Mouse (Mus musculus) urinary bladder, postnatal 4 days (tissue): ENCODE data around the gene Hcfc2.

ENCODE experiments used
- DNase-seq, 2 experiments: peaks; one replicate each; pipeline ENCODE4 v3.0.0; 2021 to 2022; ENCODE audit warnings: low spot score in 2 of 2

The Hcfc2 gene

DNA sequence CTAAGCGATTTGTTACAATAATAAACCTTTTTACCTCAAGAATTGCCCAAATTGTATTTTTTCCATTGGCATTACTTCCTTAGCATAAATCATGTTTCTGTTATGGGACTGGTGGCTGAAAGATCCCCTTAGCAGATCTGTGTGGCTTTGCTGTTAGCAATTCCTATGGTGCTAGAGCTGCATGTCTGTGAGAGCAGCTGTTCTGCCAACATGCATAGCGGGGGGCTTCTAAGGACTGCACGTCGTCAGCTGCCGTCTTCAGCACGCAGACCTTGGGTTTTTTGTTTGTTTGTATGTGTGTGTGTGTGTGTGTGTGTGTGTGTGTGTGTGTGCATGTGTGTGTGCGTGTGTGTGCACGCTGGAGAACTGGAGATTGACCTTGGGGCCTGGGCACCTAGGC, 45.4 kb downstream of the Hcfc2 start:
- DNase-seq, result no peak

DNA sequence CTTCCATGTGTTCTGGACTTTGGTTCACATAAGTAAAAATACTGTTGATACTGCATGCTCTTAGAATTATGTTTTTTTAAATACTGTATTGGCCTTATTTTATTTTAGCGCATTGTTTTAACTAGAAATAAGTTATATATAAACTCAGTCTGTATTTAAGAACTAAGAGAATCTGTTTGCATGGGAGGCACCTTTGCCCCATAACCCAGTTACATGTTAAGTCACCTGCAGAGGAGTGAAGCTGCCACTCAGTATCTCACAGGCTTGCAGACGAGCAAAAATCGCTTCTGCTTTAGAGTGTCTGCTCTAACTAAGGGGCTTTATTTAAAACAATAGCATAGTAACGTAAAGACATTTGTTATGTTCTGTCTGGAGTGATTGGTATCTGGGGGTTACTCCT, 45.9 kb downstream of the Hcfc2 start:
- no peak for DNase-seq

DNA sequence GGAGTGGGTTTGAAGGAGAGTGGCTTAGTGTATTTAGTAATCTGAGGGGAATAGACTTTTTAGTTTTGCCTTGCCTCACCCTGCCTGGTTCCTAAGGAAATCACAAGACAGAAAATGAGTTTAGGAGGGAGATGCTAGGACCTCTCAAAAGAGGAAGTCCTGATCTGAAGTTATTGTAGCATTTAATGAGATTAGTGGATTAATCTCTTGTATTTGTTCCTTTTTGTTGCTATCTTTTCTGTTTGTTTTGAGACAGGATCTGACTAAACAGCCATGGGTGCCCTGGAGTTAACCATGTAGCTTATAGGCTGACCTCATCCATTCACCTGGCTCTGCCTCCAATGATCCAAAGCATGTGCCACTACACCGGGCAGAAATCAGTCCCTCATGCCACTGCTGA, 46.6 kb downstream of the Hcfc2 start:
- no peak for DNase-seq

DNA sequence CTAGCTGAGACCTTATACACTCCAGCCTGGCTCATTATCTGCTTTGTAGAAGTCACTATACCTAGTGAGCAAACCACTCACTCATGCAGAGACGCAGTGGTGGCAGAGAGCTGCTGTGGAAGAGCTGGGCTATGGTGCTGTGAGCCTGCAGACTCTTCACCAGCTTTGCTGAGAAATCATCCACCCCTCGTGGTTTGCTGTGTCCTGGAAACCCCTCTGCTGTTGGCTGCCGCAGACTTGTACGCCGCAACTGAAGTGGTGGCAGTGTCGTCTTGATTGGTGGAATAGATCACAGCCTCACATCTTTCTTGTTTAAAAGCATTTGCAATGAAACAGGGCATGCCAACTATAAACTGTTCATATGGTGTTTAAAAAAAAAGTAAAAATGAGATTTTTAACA, 48.3 kb downstream of the Hcfc2 start:
- no peak for DNase-seq

DNA sequence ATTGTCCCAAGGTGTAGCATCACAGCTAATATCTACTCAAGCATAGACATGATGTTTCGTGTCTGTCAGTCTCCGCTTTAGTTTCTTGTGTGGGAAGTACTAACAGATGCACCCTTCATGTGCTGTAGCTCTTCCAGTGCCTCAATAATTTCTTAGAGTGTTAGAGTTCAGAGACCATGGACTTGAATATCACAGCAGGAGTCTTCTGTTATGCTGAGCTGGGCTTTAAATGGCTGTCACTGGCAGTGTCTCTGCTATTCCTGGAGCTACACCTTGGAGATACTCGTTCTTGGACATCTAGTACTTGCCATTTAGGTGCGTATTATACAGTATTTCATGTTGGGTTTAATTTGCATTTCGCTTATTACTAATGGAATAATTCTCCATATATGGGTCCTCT, 49.3 kb downstream of the Hcfc2 start:
- DNase-seq, result no peak

DNA sequence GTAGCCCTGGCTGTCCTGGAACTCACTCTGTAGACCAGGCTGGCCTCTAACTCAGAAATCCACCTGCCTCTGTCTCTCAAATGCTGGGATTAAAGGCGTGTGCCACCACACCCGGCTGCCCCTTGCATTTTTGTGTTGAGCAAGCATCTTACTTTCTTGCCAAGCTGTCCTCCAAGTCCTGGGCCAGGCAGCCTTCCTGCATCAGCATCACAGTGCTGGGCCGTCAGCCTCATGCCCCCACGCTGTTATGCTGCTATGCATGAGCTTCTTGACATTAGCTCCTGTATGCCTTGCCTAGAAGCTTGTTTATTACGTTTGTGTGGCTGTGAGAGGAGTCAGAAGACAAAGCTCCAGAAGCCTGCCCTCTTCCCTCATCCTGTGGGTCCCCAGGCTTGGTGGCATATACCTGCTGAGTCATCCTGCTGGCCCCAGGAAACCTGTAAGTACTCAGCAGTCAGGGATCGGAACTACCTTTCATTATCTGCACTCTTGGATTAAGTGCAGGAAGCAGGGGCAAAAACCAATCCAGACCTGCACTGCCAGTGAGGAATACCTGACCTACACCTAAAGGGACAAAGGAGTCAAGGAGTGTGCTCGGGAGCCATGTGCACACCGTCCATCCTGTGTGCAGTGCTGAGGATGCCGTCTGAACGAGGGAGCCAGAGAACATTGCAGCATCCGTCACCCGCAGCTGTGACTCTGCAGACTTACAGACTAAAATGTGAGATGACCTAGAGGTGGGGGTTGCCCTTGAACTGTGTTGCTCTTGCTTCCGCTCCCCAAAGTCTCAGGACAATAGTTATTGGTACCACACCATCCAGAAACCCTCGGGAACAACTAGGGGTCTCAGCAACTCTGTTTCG, 51.3 kb downstream of the Hcfc2 start:
- DNase-seq, result no peak

DNA sequence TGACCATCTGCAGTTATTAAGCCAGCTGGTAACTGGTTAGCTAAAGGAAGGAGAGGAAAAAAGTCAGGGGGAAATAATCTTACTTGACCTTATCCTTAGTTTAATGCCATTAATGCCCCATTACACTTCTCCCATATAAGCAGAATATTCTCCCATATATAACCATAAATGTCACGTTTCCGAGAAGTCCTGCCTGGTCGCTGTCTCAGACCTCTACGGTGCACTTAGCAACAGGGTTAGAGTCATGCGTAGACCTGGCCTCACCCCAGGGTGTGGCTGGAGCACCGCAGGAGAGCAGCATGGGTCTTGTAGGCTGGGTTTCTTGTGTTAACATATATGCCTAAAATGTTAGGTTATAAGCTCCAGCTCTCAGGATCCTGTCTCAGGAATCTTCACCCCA, 54.8 kb downstream of the Hcfc2 start:
- DNase-seq, result no peak

DNA sequence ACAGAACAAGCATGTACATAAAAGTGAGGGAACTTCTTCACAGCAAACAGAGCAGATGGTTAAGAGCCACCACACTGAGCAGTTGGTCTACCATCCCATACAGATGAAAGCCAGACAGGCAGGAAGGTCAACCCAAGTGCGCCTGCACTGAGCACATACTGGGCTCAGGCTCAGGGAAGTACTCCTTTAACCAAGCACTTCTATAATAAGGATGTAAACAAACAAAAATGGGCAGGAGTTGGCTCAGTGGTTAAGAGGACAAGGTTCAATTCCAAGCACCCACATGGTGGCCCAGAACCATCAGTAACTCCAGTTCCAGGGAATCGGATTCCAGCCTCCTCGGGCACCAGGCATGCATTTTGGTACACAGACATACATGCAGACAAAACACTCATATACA, 57.0 kb downstream of the Hcfc2 start:
- no peak for DNase-seq

DNA sequence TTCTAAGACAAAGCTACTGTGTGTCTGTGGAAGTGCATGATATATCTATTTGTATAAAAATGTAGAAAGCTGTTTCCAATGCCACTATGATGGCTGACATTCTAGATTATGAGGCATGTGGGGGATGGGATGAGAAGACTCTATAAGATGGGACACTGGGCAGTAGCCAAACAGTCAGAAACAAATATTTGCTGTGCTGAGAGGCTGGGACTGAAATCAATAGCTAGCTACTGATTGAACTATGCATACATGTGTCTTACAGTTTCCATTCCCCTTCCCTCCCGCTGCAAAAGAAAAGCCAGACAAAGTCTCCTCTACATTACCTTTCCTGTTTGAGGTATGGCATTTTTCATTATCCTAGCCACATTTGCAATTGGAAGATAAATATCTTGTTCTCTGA, 58.7 kb downstream of the Hcfc2 start:
- DNase-seq, result no peak

DNA sequence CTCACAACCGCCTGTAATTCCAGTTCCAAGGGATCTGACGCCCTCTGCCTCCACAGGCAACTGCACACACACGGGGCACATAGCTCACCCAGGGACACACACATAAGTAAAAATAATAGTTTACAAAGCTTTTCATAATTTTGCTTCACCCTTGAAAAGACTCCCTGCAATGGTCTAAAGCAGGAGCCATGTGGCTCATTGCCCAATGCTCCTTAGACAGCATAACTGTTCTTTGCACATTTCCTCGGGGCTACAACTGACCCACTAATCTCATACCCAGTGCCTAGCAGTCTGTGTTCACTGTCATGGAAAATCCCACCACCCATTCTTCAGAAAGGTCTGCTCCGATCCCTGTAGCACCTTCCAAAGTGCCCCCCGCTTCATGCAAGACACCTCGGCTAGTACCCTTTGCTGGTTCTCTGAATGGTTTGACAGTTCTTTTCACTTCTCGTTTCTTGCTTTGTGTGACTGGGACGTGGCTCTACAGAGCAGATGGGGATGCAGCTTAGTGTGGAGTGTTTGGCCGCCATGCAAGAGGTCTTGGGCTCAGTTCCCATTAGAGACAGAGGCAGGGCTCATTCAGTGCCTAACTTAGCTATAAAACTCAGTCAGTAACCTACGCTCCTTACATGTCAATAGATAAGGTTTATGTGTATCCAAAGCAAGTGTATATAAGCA, 59.4 kb downstream of the Hcfc2 start:
- no peak for DNase-seq

DNA sequence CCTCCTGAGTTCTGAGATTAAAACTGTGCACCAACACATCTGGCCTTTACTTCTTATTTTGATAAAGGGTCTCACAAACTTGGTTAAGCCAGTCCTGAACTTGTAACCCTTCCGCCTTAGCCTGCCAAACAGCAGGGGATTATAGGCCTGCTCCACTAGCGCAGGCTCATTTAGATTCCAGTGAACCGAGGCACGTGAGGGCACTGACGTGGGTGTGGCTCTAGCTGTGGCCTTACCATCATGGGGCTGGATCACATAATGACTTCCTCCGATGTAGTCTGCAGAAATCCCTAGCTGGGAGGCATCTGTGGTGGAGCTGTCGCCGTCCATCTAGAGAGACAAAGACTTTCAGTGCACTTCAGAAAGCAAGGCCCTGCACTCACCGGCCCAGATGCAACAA, 60.5 kb downstream of the Hcfc2 start:
- no peak for DNase-seq

DNA sequence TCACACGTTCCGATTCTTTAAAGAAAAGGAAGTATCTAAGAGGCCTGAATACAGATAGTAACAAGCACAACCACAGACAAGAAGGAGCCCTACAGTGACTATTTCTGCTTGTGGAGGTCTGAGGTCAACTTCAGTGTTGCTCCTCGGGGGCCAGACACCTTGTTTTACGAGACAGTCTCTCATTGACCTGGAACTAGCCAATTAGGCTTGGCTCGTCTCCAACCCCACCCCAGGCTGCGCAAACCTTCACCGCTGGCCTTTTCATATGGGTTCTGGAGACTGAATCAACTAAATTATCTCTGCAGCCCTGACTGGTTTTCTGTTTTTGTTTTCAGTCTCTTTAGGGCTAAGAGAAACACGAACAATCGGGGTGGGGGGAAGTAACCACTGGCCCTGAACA, 61.4 kb downstream of the Hcfc2 start:
- no peak for DNase-seq

DNA sequence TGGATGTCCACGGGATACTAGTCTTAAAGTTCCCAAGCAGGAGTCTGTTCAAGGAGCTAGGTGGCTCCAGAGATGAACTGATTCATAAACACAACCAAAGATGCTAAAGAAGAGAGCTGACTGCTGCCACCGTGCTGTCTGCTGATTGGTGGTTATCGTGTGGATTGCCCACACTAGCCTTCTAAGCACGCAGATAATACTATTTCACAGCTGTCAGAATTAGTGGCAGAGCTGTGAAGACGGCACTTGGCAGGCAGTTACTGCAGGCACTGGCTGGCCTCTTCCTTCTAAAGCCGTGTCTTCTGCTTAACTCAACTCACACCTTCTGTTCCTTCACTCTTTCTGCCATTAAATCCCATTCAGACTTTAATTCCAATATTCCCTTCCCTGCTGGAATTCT, 62.4 kb downstream of the Hcfc2 start:
- DNase-seq, result no peak

DNA sequence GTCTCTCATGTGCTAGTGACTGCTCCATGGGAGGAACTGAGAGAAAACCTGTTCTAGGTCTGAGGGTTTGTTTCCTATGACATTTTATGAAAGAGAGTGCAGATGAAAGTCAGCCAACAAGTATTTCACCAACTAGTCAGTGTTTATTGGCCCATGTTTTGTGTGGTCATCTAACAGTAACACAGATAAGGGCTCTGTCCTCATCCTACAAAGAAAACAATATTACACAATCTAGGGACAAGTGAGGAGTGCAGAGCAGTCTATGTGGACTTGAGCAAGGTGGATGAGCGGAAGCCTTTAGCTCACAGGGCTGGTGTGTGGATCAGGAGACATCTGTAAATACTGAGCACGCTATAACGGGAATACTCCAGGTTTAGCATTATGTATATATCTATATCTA, 62.9 kb downstream of the Hcfc2 start:
- DNase-seq, result no peak

DNA sequence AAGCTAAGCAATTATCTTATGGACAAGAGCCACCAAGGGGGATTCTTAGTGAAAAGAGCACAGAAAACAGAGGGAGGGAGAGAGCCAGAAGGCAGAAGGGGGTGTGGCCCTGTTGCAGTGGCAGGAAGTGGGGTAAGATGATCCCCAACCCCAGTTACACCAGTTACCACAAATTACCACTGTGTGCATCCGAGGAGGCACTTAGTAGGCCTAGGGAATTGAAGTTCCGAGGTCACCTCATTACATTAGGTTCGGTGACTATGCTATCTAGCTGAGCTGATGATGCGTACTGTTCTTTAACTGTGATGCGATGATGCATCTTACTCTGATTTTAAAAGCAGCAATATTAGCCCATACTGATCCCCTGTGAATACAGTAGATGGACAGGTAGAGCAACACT, 63.7 kb downstream of the Hcfc2 start:
- no peak for DNase-seq

DNA sequence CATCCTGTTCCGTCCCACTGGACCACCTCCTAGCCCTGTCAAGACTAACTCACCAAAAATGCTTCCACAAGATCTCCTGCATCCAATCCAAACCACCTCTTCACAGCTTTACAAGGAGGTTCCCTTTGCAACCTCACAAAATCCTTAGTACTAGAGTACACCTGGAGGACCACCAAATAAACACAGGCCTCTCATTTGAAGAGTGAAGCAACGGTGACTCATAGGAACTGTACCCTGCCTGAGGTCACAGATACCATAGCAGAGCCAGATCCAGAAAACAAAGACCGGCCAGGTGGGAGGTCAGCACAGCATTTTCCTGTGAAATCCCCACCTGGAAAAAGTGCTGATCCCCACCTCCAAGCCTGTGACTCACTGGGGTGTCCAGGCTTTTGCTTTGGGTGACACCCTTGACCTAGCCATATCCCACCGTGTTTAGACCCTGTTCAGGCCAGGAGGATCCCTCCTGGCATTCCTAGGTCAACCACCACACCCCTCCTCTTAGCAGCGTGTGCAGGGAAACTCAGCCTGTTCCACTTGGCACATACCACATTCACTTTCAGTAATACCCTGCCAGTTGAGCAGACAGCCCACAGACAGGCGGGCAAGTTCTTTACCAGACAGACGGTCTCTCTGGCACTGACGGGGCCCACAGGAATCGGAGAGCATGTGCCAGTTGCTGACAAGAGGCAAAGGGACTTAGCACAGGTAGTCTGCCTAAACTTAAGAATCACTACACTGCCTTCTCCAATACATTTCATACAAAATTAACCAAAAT, 65.3 kb downstream of the Hcfc2 start:
- no peak for DNase-seq

DNA sequence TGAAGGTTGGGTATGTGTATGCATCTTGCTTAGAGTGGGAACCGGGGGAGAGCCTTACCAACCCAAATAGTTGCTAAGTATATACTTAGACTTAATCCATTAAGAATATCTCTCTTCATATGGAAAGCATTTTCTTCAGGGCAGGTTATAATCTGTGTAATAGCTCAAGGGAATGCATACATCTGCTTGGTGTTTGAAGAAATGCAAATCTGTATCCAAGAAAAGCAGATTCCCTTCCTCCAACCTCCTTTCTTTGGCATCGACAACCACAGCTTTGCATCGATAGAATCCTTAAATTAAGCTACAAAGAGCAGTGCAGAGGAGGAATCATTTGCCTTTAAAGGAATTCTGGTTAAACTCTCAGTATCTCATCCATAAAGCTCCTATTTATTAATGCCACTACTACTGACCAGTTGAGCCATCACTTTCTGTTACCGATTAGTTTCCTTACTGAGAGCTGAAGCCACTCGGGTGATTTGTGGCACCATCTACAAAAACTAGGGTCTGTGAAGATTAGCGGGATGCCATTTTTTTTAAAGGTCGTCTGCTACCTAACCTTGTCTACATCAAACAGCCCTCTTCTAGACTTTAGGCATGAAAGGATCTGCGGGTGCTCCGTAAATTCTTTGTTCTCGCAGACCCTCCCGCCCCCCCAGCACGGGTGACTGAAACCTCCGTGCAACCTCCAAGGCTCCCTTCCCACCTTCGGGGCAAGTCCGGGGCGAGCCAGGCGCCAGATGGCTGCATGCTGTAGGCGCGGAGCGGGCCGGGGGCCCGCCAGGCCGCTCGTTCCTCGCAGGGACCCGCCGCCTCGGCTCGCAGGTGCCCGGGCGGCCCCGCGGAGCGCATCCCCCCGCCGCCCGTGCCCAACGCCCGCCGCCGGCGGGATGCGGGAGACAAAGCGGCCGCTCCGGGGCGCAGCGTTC, 67.1 kb downstream of the Hcfc2 start:
- DNase-seq, result peak in 1 of 2 experiments; percentile 21

DNA sequence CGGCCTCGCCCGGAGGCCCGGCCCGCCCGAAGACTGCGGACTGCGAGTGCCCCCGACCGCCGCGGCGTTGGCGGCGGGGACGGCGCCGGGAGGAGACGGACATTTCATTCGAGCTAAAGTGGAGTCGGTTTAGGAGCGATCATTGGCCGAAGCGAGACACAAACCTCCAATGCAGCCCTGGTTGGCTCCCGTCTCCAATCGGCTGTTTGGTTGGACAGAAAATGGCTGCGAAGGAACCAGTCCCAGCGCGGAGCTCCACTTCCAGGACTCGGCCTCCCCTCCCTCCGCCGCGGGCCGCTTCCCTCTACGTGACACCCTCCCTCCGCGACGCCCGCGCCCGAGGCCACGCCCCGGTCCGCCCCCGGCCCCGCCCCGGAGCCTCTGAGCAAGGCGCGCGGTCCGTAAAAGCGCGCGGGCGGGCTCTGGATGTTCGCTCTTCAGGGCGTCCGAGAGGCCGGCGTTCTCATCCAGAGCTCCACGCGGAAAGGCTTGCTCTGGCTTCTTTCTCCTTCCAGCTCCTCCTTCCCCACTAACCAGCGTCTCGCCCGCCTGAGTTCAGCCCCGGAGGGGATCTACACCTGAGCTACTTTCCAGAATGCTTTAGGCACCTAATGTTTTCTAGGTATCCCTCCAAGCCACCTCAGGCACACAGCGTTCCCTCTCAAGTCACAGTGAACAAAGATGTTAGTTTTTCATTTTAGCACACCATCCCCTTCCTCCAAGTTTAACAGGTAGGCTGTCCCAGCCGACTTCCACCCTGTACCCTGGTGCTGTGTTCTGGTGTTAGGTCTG, 68.1 kb downstream of the Hcfc2 start, which contains the start of gene Nfyb:
Nfyb (minus strand) TSS at position 305 of the 792 bp plus-strand sequence.
- DNase-seq, result peak; percentile 96 to 97

DNA sequence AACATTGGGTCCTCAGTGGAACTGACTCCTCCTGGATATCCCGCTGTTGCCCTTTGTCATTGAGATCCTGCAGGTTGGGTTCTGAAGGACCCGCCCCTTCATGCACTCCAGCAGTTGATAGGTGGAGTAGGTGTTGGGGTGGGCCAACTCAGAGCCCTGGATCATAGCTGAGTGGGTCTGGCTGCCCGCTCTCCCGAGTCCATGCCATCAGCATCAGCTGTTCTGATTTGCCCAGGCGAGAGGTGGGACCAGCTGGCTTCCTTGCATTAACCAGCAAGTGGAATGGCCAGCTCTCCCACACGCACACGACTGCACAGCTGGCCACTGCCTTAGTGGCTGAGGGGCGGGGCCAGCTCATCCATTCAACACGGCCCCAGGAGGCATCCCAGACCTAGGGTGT, 72.9 kb downstream of the Hcfc2 start:
- no peak for DNase-seq

DNA sequence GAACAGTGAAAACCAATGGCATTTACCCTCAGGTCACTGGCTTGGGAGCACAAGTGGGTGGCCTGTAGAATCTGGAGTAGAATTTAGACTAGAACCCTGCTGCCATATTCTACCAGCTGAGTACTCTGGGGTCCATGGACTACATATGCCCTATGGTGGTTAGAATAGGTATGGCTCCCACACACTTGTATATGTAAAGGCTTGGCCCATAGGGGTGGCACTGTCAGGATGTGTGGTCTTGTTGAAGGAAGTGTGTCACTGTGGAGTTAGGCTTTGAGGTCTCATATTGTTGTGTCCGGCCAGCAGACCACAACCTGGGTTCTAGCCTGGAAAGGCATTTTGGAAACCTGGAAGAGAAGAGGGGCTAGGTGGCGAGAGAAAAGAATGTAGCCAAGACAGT, 74.8 kb downstream of the Hcfc2 start:
- no peak for DNase-seq
